Mouse (Mus musculus) lung, postnatal 0 days (tissue): ENCODE results near the gene Extl2. TPM values are rescaled to one million over a fixed set of nuclear protein-coding genes. Genes with fewer than 3 reads are reported as not detected.

Source experiments
- ATAC-seq: fragments of 200-750 bp; cut with Nextera tagmentation; 2 replicates; pipeline ENCODE4 v1.8.0; 2017; ENCODE audit warnings: moderate library complexity
- DNase-seq: peaks from one replicate; pipeline ENCODE4 v3.0.0-alpha.2; 2016; ENCODE audit warnings: low spot score
- H3K27ac ChIP-seq: fragments of 300-500 bp; sonication (generic); 2 replicates; pipeline ENCODE4 v1.5.1; 2014; ENCODE audit warnings: antibody characterized with exemption, mild to moderate bottlenecking, low read length, mixed read lengths
- H3K27me3 ChIP-seq: fragments of 300-500 bp; sonication (generic); replicated peaks from 2 replicates; pipeline ENCODE4 v1.6.1; 2014; ENCODE audit warnings: low read length, mixed read lengths; ENCODE audit not compliant: insufficient read depth
- H3K36me3 ChIP-seq: fragments of 300-500 bp; sonication (generic); 2 replicates; pipeline ENCODE4 v1.6.1; 2014; ENCODE audit warnings: low read length, mixed read lengths; ENCODE audit not compliant: insufficient read depth
- H3K4me1 ChIP-seq: fragments of 300-500 bp; sonication (generic); 2 replicates; pipeline ENCODE4 v1.6.1; 2014; ENCODE audit warnings: antibody characterized with exemption, low read depth, low read length, mixed read lengths; ENCODE audit not compliant: insufficient read depth
- H3K4me2 ChIP-seq: fragments of 300-500 bp; sonication (generic); replicated peaks from 2 replicates; pipeline ENCODE4 v1.6.1; 2014; ENCODE audit warnings: low read depth, mild to moderate bottlenecking, low read length, moderate library complexity, mixed read lengths
- H3K4me3 ChIP-seq: fragments of 300-500 bp; sonication (generic); 2 replicates; pipeline ENCODE4 v1.5.1; 2014; ENCODE audit warnings: low read depth, low read length
- H3K9ac ChIP-seq: fragments of 300-500 bp; sonication (generic); replicated peaks from 2 replicates; pipeline ENCODE4 v1.6.1; 2014; ENCODE audit warnings: low read depth, mild to moderate bottlenecking
- H3K9me3 ChIP-seq: fragments of 300-500 bp; sonication (generic); 2 replicates; pipeline ENCODE4 v1.6.1; 2016; ENCODE audit warnings: low read length, mixed read lengths
- CTCF ChIP-seq: IDR thresholded peaks from 2 replicates; pipeline ENCODE4 v1.5.1; 2016; ENCODE audit warnings: antibody characterized with exemption, mild to moderate bottlenecking
- EP300 ChIP-seq: IDR thresholded peaks from 2 replicates; pipeline ENCODE4 v1.6.1; 2016; ENCODE audit warnings: antibody characterized with exemption, mild to moderate bottlenecking, control low read depth
- WGBS: fragments of 180-500 bp; shearing (Covaris S2); extraction: QIAGEN DNeasy Blood & Tissue Kit; methylation state at CpG from one replicate; pipeline ENCODE4 v1.1.7; 2014; 5-methylcytosine and 5-hydroxymethylcytosine counted together
- polyA plus RNA-seq: library from polyadenylated mRNA; unstranded; fragments of >200 nt; fragmentation: Nextera tagmentation; extraction: Ambion mirVana; gene quantifications from 2 replicates; pipeline ENCODE4 v1.2.1, GENCODE M21; 2015

The Extl2 gene
- polyA plus RNA-seq, 1 experiment from 2014 or later = 10.4 TPM

DNA sequence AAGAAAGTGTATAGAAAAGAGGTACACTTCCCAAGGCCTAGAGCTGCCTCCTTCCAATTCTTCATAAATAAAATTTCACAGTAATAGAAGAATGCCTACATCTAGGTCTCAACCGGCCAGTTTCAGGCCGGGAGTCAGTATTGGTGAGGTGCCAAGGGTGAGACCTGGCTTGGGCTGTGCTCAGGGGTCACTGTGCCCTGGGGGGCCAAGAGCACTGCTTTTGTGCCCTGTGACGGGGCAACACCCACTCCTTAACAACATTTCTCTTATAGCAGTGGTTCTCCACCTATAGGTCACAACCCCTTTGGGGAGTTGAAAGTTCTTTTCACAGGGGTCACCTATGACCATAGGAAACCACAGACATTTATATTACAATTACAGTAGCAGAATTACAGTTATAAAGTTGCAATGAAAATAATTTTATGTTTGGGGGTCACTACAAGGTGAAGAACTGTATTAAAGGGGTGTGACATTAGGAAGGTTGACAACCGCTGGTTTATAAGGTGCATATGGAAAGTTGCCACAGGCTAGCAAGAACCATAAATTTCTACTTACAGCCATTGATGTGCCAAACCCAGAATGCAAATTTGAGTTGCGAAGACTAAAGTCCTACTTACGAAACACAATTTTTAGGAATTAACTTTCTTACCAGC, 26.1 kb downstream of the Extl2 start:
- ATAC-seq = no peak
- Histone ChIP-seq H3K9me3 (no peaks in the 10 kb centered on the region), H3K27me3 (no peaks in the 10 kb centered on the region), H3K4me1 (no peaks in the 10 kb centered on the region), H3K27ac (no peak overlapping the region), H3K36me3 (no peaks in the 10 kb centered on the region), H3K4me3 (no peak overlapping the region), H3K4me2 (no peak overlapping the region), H3K9ac (no peak overlapping the region)
- WGBS = 55% methylated on average over 6 of the region's 6 CpGs
- TF ChIP-seq EP300 (no peak), CTCF (no peak)
- DNase-seq = no peak

GRCm38 (mm10) chr3:116033871-116034222, 26.6 kb downstream of the Extl2 start:
- no peaks in the 10 kb centered on the region for H3K4me1 ChIP-seq
- 59% methylated on average over 3 of the region's 3 CpGs for WGBS
- DNase-seq (peak; percentile 79), ATAC-seq (no peak)
- no peaks in the 10 kb centered on the region for H3K9me3 ChIP-seq
- H3K4me2 ChIP-seq = no peak overlapping the region
- no peaks in the 10 kb centered on the region for H3K36me3 ChIP-seq
- no peaks in the 10 kb centered on the region for H3K27me3 ChIP-seq
- H3K4me3 ChIP-seq = no peak overlapping the region
- no peak overlapping the region for H3K27ac ChIP-seq
- H3K9ac ChIP-seq = no peak overlapping the region
- peak; percentile 78 for TF ChIP-seq CTCF
- no peak for TF ChIP-seq EP300

DNA sequence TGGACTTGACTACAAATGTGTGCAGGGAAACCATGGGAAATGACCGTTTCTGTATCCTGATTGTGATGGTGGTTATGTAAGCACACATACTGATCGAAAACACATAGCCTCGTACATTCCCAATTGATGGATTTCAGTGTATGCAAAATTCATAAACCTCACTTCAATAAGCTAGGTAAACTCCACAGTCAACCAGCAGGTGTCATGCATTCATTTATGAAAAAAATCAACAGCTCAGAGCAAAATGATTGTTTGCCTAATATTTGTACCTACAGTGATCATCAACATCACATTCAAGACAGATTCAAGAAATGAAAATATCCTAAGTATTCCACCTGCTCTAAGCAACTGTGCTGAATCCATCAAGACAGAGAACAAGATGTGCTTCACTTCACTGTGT, 33.5 kb downstream of the Extl2 start:
- TF ChIP-seq CTCF (peak; percentile 50), EP300 (no peak)
- no peaks in the 10 kb centered on the region for H3K27me3 ChIP-seq
- no peaks in the 10 kb centered on the region for H3K4me1 ChIP-seq
- DNase-seq (no peak), ATAC-seq (no peak)
- 73% methylated on average over 3 of the region's 3 CpGs for WGBS
- H3K4me2 ChIP-seq = no peak overlapping the region
- no peak overlapping the region for H3K9ac ChIP-seq
- H3K9me3 ChIP-seq = no peaks in the 10 kb centered on the region
- H3K4me3 ChIP-seq = no peak overlapping the region
- H3K36me3 ChIP-seq = no peaks in the 10 kb centered on the region
- H3K27ac ChIP-seq = no peak overlapping the region

GRCm38 (mm10) chr3:116046000-116046399, 38.7 kb downstream of the Extl2 start:
- 63% methylated on average over 2 of the region's 2 CpGs for WGBS
- H3K9ac ChIP-seq = no peak overlapping the region
- H3K4me3 ChIP-seq = no peak overlapping the region
- H3K4me1 ChIP-seq = no peaks in the 10 kb centered on the region
- no peaks in the 10 kb centered on the region for H3K27me3 ChIP-seq
- DNase-seq = no peak
- no peak overlapping the region for H3K4me2 ChIP-seq
- no peaks in the 10 kb centered on the region for H3K36me3 ChIP-seq
- H3K9me3 ChIP-seq = no peaks in the 10 kb centered on the region
- H3K27ac ChIP-seq = no peak overlapping the region
- TF ChIP-seq EP300 = no peak
- TF ChIP-seq CTCF = peak; percentile 39
- no peak for ATAC-seq

GRCm38 (mm10) chr3:116047034-116047433, 39.8 kb downstream of the Extl2 start:
- no peaks in the 10 kb centered on the region for H3K36me3 ChIP-seq
- ATAC-seq (no peak), DNase-seq (no peak)
- no peak overlapping the region for H3K4me3 ChIP-seq
- no peaks in the 10 kb centered on the region for H3K9me3 ChIP-seq
- 63% methylated on average over 5 of the region's 5 CpGs for WGBS
- no peaks in the 10 kb centered on the region for H3K4me1 ChIP-seq
- no peak overlapping the region for H3K9ac ChIP-seq
- TF ChIP-seq EP300 (no peak), CTCF (no peak)
- H3K27ac ChIP-seq = no peak overlapping the region
- H3K27me3 ChIP-seq = no peaks in the 10 kb centered on the region
- no peak overlapping the region for H3K4me2 ChIP-seq

DNA sequence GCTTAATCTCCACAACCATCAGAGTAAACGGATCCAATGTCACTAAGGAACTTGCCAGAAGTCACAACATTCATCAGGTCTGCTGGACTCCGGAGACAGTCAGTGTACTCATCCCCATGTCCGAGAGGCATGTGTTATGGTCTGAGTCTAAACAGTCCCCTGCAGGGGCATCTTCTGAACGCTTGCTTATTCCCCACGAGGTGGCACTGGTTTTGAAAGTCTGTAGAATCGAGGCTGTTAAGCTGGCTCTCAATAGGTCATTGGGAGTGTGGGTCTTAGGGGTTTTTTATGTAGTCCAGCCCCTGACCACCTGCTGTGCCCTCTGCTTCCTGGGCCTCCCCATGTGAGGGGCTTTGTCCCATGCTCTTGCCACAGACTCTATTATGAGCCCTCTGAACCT, 49.8 kb downstream of the Extl2 start:
- Histone ChIP-seq H3K9me3 (no peaks in the 10 kb centered on the region), H3K36me3 (no peaks in the 10 kb centered on the region), H3K4me3 (no peak overlapping the region), H3K4me1 (no peaks in the 10 kb centered on the region), H3K27me3 (no peaks in the 10 kb centered on the region), H3K4me2 (no peak overlapping the region), H3K9ac (no peak overlapping the region), H3K27ac (no peak overlapping the region)
- WGBS = 57% methylated on average over 6 of the region's 6 CpGs
- no peak for ATAC-seq
- DNase-seq = no peak
- TF ChIP-seq EP300 (no peak), CTCF (no peak)

DNA sequence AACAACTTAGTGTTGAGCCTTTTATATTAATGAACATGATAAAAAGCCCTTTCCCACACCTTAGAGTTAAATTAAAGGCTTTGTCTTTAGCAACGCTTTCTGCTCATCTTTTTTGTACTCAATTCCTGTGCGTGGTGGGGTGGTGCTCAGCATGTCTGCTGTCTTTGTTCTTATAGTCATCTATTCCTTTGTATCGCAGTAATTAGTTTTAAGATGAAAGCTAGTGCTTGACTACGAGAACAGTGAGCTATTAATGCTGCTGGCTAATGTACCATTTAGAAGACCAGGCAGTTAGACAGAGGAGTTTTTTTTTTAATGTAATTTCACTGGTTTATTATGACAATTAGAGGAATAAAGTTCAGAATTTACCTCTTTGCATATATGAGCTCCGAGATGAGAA, 53.1 kb downstream of the Extl2 start:
- 84% methylated on average over 5 of the region's 5 CpGs for WGBS
- no peaks in the 10 kb centered on the region for H3K4me1 ChIP-seq
- no peak for ATAC-seq
- TF ChIP-seq CTCF (no peak), EP300 (no peak)
- H3K9ac ChIP-seq = no peak overlapping the region
- no peaks in the 10 kb centered on the region for H3K27me3 ChIP-seq
- H3K36me3 ChIP-seq = no peaks in the 10 kb centered on the region
- H3K4me2 ChIP-seq = no peak overlapping the region
- no peak overlapping the region for H3K27ac ChIP-seq
- no peaks in the 10 kb centered on the region for H3K9me3 ChIP-seq
- DNase-seq = no peak
- H3K4me3 ChIP-seq = no peak overlapping the region
